Mouse (Mus musculus) liver, postnatal 0 days (tissue): ENCODE measurements around the gene Azin2. TPM values are rescaled to one million over a fixed set of nuclear protein-coding genes. Genes with fewer than 3 reads are reported as not detected.

Experiments
- ATAC-seq: fragments of 200-750 bp; cut with Nextera tagmentation; 2 replicates; pipeline ENCODE4 v1.8.0; 2017; ENCODE audit warnings: mild to moderate bottlenecking, moderate library complexity
- DNase-seq: peaks from one replicate; pipeline ENCODE4 v3.0.0-alpha.2; 2016
- H3K27ac ChIP-seq: fragments of 300-500 bp; sonication (generic); 2 replicates; pipeline ENCODE4 v1.5.1; 2014; ENCODE audit warnings: antibody characterized with exemption, moderate library complexity, mild to moderate bottlenecking, low read depth
- H3K27me3 ChIP-seq: fragments of 300-500 bp; sonication (generic); 2 replicates; pipeline ENCODE4 v1.6.1; 2014; ENCODE audit warnings: low read length, control low read depth, mixed read lengths; ENCODE audit not compliant: insufficient read depth
- H3K36me3 ChIP-seq: fragments of 300-500 bp; sonication (generic); replicated peaks from 2 replicates; pipeline ENCODE4 v1.6.1; 2014; ENCODE audit warnings: mild to moderate bottlenecking, control low read depth, low read length, moderate library complexity, mixed read lengths; ENCODE audit not compliant: insufficient read depth
- H3K4me1 ChIP-seq: fragments of 300-500 bp; sonication (generic); 2 replicates; pipeline ENCODE4 v1.6.1; 2014; ENCODE audit warnings: antibody characterized with exemption, mild to moderate bottlenecking, control low read depth; ENCODE audit not compliant: insufficient read depth
- H3K4me2 ChIP-seq: fragments of 300-500 bp; sonication (generic); 2 replicates; pipeline ENCODE4 v1.6.1; 2014; ENCODE audit warnings: low read depth, mild to moderate bottlenecking, low read length, moderate library complexity, mixed read lengths
- H3K4me3 ChIP-seq: fragments of 300-500 bp; sonication (generic); 2 replicates; pipeline ENCODE4 v1.5.1; 2014; ENCODE audit warnings: low read depth, low read length
- H3K9ac ChIP-seq: fragments of 300-500 bp; sonication (generic); replicated peaks from 2 replicates; pipeline ENCODE4 v1.6.1; 2014; ENCODE audit warnings: mild to moderate bottlenecking, moderate library complexity
- H3K9me3 ChIP-seq: fragments of 300-500 bp; sonication (generic); 2 replicates; pipeline ENCODE4 v1.6.1; 2016; ENCODE audit warnings: mild to moderate bottlenecking, control low read depth, low read length, mixed read lengths
- CTCF ChIP-seq: sonication (generic); IDR thresholded peaks from 2 replicates; pipeline ENCODE4 v1.5.1; 2016; ENCODE audit warnings: antibody characterized with exemption, low read depth
- EP300 ChIP-seq: IDR thresholded peaks from 2 replicates; pipeline ENCODE4 v1.6.1; 2016; ENCODE audit warnings: antibody characterized with exemption, low read depth, mild to moderate bottlenecking
- WGBS: fragments of 180-500 bp; shearing (Covaris S2); extraction: QIAGEN DNeasy Blood & Tissue Kit; methylation state at CpG from one replicate; pipeline ENCODE4 v1.1.7; 2014; ENCODE audit not compliant: insufficient replicate concordance; 5-methylcytosine and 5-hydroxymethylcytosine counted together
- polyA plus RNA-seq: library from polyadenylated mRNA; unstranded; fragments of >200 nt; fragmentation: Nextera tagmentation; extraction: Ambion mirVana; gene quantifications from 2 replicates; pipeline ENCODE4 v1.2.1, GENCODE M21; 2015

Gene Azin2
- polyA plus RNA-seq, 1 experiment from 2014 or later = 1.6 TPM

DNA sequence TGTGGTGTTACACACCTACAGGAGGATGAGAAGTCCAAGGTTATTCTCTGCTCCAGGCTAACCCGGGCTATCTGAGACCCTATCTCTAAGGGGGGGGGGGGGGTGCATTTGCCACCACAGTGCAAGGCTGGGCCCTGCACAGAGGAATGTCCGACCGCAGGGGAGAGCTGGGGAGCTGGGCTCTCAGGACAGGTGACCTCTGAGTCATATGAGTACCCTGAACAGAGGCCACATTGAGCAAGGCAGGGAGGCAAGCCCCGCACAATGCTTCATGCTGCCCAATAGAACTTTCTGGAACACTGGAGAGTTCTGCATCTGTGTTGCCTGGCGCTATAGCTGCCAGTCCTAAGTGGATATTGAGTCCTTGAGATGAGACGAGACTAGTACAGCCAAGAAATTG is 70.1 kb downstream of the Azin2 start:
- Histone ChIP-seq H3K4me3 (no peak overlapping the region), H3K9me3 (no peaks in the 10 kb centered on the region), H3K9ac (no peak overlapping the region), H3K27ac (no peak overlapping the region), H3K4me1 (no peaks in the 10 kb centered on the region), H3K4me2 (no peak overlapping the region), H3K27me3 (no peaks in the 10 kb centered on the region), H3K36me3 (no peaks in the 10 kb centered on the region)
- no peak for DNase-seq
- TF ChIP-seq EP300 = no peak
- TF ChIP-seq CTCF = no peak
- WGBS = 82% methylated on average over 6 of the region's 6 CpGs
- ATAC-seq = no peak

DNA sequence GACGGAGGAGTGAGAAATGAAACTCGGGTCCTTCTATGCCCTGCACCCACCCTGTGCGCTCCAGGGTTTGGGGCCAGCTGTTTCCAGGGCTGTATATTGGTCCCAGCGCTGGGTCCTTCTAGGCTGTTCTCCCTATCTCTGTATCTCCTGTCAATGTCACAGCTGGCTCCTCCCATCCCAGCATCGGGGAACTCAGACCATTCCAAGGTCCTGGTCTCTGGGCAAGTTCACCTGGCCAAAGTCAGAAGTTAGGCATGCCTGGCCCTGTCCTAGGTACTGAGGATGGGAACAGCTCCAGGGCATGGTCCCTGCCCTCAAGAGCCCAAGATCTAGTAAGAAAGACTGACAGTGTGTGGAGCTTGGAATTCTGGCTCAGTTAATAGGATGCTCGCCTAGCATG is 70.5 kb downstream of the Azin2 start:
- Histone ChIP-seq H3K27me3 (no peaks in the 10 kb centered on the region), H3K4me2 (no peak overlapping the region), H3K36me3 (no peaks in the 10 kb centered on the region), H3K4me3 (no peak overlapping the region), H3K4me1 (no peaks in the 10 kb centered on the region), H3K9me3 (no peaks in the 10 kb centered on the region), H3K9ac (no peak overlapping the region), H3K27ac (no peak overlapping the region)
- no peak for TF ChIP-seq EP300
- TF ChIP-seq CTCF = no peak
- ATAC-seq (no peak), DNase-seq (no peak)
- WGBS = 67% methylated on average over 6 of the region's 6 CpGs

DNA sequence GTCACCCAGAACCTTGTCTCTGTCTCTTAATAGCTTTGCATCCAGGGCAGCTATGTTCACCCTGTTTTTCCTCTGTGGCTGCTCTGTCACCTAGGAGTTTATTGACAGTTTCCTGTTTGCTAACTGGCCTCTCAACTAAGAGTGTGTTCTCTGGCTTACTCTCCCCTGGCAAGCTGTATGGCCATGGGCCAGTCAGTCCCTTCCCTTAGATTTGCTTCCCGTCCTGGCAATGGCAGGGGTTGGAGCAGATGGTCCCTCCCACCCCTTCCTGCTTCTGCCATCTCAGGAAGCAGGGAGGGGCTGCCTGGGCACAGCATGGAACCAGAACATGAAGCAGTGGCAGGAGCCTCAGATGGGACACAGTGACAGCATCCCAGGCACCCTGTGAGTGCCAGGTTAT is 71.1 kb downstream of the Azin2 start:
- Histone ChIP-seq H3K4me1 (no peaks in the 10 kb centered on the region), H3K27ac (no peak overlapping the region), H3K4me3 (no peak overlapping the region), H3K36me3 (no peaks in the 10 kb centered on the region), H3K9ac (no peak overlapping the region), H3K9me3 (no peaks in the 10 kb centered on the region), H3K4me2 (no peak overlapping the region), H3K27me3 (0 out of 2 replicates have a peak, but pooled peaks cover 3% of the 10 kb centered on the region)
- ATAC-seq (no peak), DNase-seq (no peak)
- WGBS = 12% methylated on average over 1 of the region's 1 CpGs
- TF ChIP-seq CTCF (no peak), EP300 (no peak)

DNA sequence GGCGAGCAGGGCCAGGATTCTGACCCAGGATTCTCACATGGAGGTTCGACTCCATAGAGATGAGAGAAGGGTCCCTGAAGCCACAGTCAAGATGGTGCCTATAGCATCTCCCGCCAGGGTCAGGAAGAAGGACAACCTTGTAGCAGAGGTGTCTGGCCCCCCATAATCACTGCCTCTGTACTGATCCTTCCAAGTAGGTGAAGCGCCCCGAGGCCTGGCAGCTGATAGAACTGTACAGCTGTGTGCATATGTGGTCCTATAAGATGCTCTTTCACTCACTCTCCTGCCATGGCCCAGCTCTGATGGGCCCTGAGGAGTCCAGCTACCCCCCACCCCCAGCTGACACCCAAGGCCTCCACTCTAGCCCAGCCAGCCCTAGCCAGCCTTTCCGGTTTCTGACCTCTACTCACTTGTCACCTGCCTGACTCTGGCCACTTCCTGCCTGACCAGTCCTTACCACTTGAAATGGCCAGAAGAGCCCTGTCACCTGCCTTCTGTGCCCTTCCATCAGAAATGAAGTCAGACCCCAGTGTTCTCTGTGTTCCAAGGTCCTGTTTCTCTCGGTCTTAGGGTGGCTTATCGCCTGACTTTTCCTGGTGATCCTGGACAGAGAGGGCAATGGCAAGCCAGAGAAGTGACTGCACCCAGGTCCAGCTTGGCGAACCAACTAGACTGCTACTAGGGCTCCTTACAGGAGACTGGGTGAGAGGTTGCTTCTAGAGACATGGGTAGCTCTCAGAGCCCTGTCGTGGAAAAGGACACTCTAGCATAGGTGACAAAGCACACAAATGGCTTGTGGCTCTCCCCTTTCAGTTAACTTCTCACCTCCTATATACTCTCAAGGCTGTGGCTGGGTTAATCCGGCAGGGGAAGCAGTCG is 72.3 kb downstream of the Azin2 start:
- DNase-seq = no peak
- Histone ChIP-seq H3K4me2 (no peak overlapping the region), H3K4me1 (no peaks in the 10 kb centered on the region), H3K36me3 (no peaks in the 10 kb centered on the region), H3K27me3 (peaks cover 12% of the 10 kb centered on the region), H3K4me3 (no peak overlapping the region), H3K9me3 (no peaks in the 10 kb centered on the region), H3K27ac (no peak overlapping the region), H3K9ac (no peak overlapping the region)
- no peak for ATAC-seq
- no peak for TF ChIP-seq EP300
- 66% methylated on average over 12 of the region's 12 CpGs for WGBS

DNA sequence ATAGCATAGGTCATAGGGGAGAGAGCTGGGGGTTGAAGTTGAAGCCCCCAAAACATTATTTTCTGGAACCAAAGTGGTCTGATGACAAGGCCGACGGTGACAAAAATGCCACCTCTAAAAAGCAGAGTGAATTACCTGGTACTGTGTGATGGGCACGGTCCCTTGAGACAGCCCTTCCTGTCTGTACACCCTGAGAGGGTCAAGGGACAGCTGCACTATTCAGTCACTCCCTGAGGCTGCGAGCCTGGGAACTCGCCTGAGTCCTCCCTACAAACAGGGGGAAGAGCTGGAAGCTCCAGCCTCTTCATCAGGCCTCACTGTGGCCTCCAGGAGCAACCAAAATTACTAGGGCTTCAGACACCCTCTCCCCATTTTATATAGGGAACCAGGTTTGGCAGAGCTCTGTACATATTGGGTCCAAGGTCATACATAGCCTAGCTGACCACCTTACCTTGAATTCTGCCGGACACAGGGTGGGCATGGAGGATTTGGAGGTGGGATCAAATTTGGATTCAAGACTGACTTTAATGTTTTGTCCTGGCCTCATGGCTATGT is 73.7 kb downstream of the Azin2 start:
- DNase-seq (no peak), ATAC-seq (no peak)
- WGBS = 79% methylated on average over 6 of the region's 6 CpGs
- Histone ChIP-seq H3K4me3 (no peak overlapping the region), H3K4me2 (no peak overlapping the region), H3K9me3 (no peaks in the 10 kb centered on the region), H3K36me3 (no peaks in the 10 kb centered on the region), H3K27ac (no peak overlapping the region), H3K9ac (no peak overlapping the region), H3K27me3 (peaks cover 27% of the 10 kb centered on the region), H3K4me1 (peaks cover 10% of the 10 kb centered on the region)
- TF ChIP-seq CTCF (no peak), EP300 (no peak)

DNA sequence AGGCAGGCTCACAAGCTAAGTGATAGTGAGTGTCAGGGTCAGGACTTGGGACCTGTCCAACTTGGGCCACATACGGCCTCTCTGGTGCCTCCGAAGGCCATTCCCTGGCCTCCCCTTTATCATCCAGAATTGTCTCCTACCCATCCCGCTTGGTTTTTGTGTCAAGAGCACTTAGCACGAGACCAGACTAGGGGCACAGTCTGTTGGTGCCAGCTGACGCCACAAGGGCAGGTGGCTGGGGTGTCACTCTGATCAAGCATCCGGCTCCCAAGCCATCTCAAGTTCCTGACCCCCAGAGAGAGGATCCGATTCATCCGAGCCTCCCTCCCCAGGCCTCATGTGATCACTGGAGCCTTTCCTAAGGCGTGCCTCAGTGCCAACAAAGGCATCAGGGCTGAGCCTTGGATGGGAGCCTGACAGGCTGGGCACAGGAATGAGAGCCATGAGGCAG is 74.6 kb downstream of the Azin2 start:
- no peak overlapping the region for H3K4me3 ChIP-seq
- no peak overlapping the region for H3K4me2 ChIP-seq
- no peaks in the 10 kb centered on the region for H3K9me3 ChIP-seq
- peaks cover 34% of the 10 kb centered on the region for H3K27me3 ChIP-seq
- no peak overlapping the region for H3K9ac ChIP-seq
- ATAC-seq (no peak), DNase-seq (no peak)
- 71% methylated on average over 9 of the region's 9 CpGs for WGBS
- peaks cover 16% of the 10 kb centered on the region for H3K4me1 ChIP-seq
- no peaks in the 10 kb centered on the region for H3K36me3 ChIP-seq
- no peak for TF ChIP-seq EP300
- TF ChIP-seq CTCF = no peak
- H3K27ac ChIP-seq = no peak overlapping the region
